Mouse (Mus musculus): ENCODE measurements at regions not wholly inside any gene's neighbourhood (a gene's known extent, or its start where the extent isn't known, plus 50 kb on each side); places are given as distances from the start of the nearest gene placed in this dataset.

DNA sequence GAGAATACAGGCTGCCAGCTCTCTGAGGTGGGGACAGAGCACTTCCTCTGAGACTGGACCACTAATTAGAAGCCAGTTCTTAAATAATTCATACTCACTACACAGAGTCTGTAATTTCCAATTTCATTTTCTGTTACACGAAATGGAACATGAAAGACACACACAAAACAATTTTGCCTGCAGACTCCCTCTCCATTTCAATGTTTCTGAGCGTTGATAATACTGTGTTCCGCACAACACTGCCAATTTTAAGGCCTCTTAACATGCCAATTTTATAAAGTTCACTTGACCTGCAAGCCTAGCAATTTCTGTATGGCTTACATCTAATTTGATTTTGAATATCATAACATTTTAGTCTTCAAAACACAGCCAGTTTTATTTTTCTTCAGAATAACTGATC is 412.5 kb upstream of the Intu start:
- Histone ChIP-seq H3K4me2 (ENCODE audit: insufficient read depth, low read depth, poor library complexity, severe bottlenecking) (no peak overlapping the region), H3K4me1 (ENCODE audit: control insufficient read depth in 1 of 2, insufficient read depth in 2 of 2) (peaks cover 11 to 39% of the 10 kb centered on the region in 2 experiments), H3K27me3 (replicated peaks) (no peaks in the 10 kb centered on the region), H3K4me3 (replicated peaks in 1 of 3; ENCODE audit: low read depth in 2 of 3, low read length in 2 of 3, poor library complexity in 1 of 3) (no peak overlapping the region), H3K9me3 (replicated peaks; ENCODE audit: low read length) (no peaks in the 10 kb centered on the region), H3K36me3 (replicated peaks in 1 of 2; ENCODE audit: control insufficient read depth in 1 of 2, insufficient read depth in 1 of 2, low read length in 1 of 2) (no peaks in the 10 kb centered on the region), H3K79me2 (replicated peaks; ENCODE audit: control insufficient read depth, extremely low read depth, insufficient read depth, poor library complexity, severe bottlenecking) (no peaks in the 10 kb centered on the region), H3K27ac (ENCODE audit: insufficient read depth, low read depth) (no peak overlapping the region), H3K9ac (ENCODE audit: insufficient read depth, low read depth) (no peak overlapping the region)
- no peak for DNase-seq (ENCODE audit: extremely low read depth)
- TF ChIP-seq CTCF (conservative IDR thresholded peaks at IDR 0.05 in 1 of 2, IDR thresholded peaks at IDR 0.05 in 1 of 2; ENCODE audit: low read depth in 2 of 2, low read length in 2 of 2): no peak
- TF ChIP-seq USF2 (conservative IDR thresholded peaks at IDR 0.05; ENCODE audit: low read depth, low read length): no peak
- TF ChIP-seq CHD2 (IDR thresholded peaks at IDR 0.05; ENCODE audit: low read length): no peak
- TF ChIP-seq MAX (IDR thresholded peaks at IDR 0.05; ENCODE audit: low read length): no peak
- no peak for TF ChIP-seq GABPA (IDR thresholded peaks at IDR 0.05; ENCODE audit: insufficient replicate concordance, low read depth, low read length)
- TF ChIP-seq HCFC1 (IDR thresholded peaks at IDR 0.05; ENCODE audit: low read depth, low read length): no peak
- no peak for TF ChIP-seq RAD21 (IDR thresholded peaks at IDR 0.05; ENCODE audit: low read depth, low read length)
- TF ChIP-seq ELF1 (IDR thresholded peaks at IDR 0.05; ENCODE audit: low read depth, low read length): no peak
- TF ChIP-seq UBTF (IDR thresholded peaks at IDR 0.05; ENCODE audit: low read depth, low read length): no peak
- no peak for TF ChIP-seq ZNF384 (IDR thresholded peaks at IDR 0.05; ENCODE audit: low read depth, low read length)
- TF ChIP-seq POLR2AphosphoS2 (IDR thresholded peaks at IDR 0.05; ENCODE audit: low read depth, low read length): no peak
- no peak for TF ChIP-seq TCF12 (IDR thresholded peaks at IDR 0.05; ENCODE audit: low read depth, low read length)
- TF ChIP-seq USF1 (IDR thresholded peaks at IDR 0.05; ENCODE audit: low read depth, low read length): no peak
- no peak for TF ChIP-seq MEF2A (IDR thresholded peaks at IDR 0.05; ENCODE audit: borderline replicate concordance, low read depth, low read length)
- TF ChIP-seq CHD1 (IDR thresholded peaks at IDR 0.05; ENCODE audit: low read depth, low read length): no peak
- dilution Hi-C loops (cut with MboI; ENCODE audit: extremely low pct_ligation_motif_present, extremely low pct_unique_long_range_greater_than_20kb, low sequenced_read_pairs) (no loop called here), in situ Hi-C loops (cut with MboI; ENCODE audit: low pct_ligation_motif_present, low pct_unique_long_range_greater_than_20kb, low sequenced_read_pairs) (no loop called here)

DNA sequence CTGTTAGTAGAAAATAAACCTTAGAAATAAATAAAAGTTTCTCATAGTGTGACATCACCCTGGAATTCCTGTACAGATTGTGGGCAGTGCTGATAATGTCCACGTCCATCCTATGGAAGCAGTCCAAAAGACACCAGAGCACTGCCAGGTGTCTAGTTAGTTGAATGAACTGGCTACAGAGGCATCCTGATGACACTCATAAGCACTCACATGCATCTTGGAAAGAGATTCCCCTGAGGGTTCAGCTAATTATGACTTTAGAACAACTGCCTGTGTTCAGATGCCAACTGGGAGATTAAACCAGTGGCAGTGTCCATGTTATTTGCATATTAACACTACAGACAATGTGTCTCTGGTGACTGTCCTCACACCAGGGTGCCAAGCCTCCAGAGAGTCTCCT is 411.6 kb upstream of the Intu start:
- in situ Hi-C loops (cut with MboI; ENCODE audit: low pct_ligation_motif_present, low pct_unique_long_range_greater_than_20kb, low sequenced_read_pairs): no loop called here

More for the DNA sequence above, 411.6 kb upstream of the Intu start:
- dilution Hi-C loops (cut with MboI; ENCODE audit: extremely low pct_ligation_motif_present, extremely low pct_unique_long_range_greater_than_20kb, low sequenced_read_pairs): no loop called here
- Histone ChIP-seq H3K9me3 (replicated peaks; ENCODE audit: low read length) (no peaks in the 10 kb centered on the region), H3K36me3 (replicated peaks in 1 of 2; ENCODE audit: control insufficient read depth in 1 of 2, insufficient read depth in 1 of 2, low read length in 1 of 2) (no peaks in the 10 kb centered on the region), H3K9ac (ENCODE audit: insufficient read depth, low read depth) (no peak overlapping the region), H3K79me2 (replicated peaks; ENCODE audit: control insufficient read depth, extremely low read depth, insufficient read depth, poor library complexity, severe bottlenecking) (no peaks in the 10 kb centered on the region), H3K4me1 (ENCODE audit: control insufficient read depth in 1 of 2, insufficient read depth in 2 of 2) (peaks cover 11 to 36% of the 10 kb centered on the region in 2 experiments), H3K27me3 (replicated peaks) (no peaks in the 10 kb centered on the region), H3K27ac (ENCODE audit: insufficient read depth, low read depth) (no peak overlapping the region), H3K4me3 (replicated peaks in 1 of 3; ENCODE audit: low read depth in 2 of 3, low read length in 2 of 3, poor library complexity in 1 of 3) (no peak overlapping the region), H3K4me2 (ENCODE audit: insufficient read depth, low read depth, poor library complexity, severe bottlenecking) (no peak overlapping the region)
- DNase-seq (ENCODE audit: extremely low read depth): no peak
- TF ChIP-seq MAFK (IDR thresholded peaks at IDR 0.05; ENCODE audit: insufficient replicate concordance, low read length) (no peak), POLR2A (IDR thresholded peaks at IDR 0.05; ENCODE audit: low read depth, low read length) (no peak), USF1 (IDR thresholded peaks at IDR 0.05; ENCODE audit: low read depth, low read length) (no peak), GABPA (IDR thresholded peaks at IDR 0.05; ENCODE audit: insufficient replicate concordance, low read depth, low read length) (no peak), MYC (IDR thresholded peaks at IDR 0.05; ENCODE audit: low read depth, low read length) (no peak), SIN3A (IDR thresholded peaks at IDR 0.05; ENCODE audit: low read length) (no peak), E2F4 (IDR thresholded peaks at IDR 0.05; ENCODE audit: insufficient replicate concordance, low read depth, low read length) (no peak), PAX5 (IDR thresholded peaks at IDR 0.05; ENCODE audit: low read length) (no peak), ZMIZ1 (IDR thresholded peaks at IDR 0.05; ENCODE audit: low read depth, low read length) (no peak), RAD21 (IDR thresholded peaks at IDR 0.05; ENCODE audit: low read depth, low read length) (no peak), MAZ (IDR thresholded peaks at IDR 0.05; ENCODE audit: low read depth, low read length) (no peak), EP300 (IDR thresholded peaks at IDR 0.05; ENCODE audit: low read length) (no peak), JUN (IDR thresholded peaks at IDR 0.05; ENCODE audit: insufficient read depth, low read depth, low read length) (no peak), ELF1 (IDR thresholded peaks at IDR 0.05; ENCODE audit: low read depth, low read length) (no peak), BHLHE40 (IDR thresholded peaks at IDR 0.05; ENCODE audit: low read depth, low read length) (no peak), NRF1 (IDR thresholded peaks at IDR 0.05; ENCODE audit: low read depth, low read length) (no peak), CTCF (conservative IDR thresholded peaks at IDR 0.05 in 1 of 2, IDR thresholded peaks at IDR 0.05 in 1 of 2; ENCODE audit: low read depth in 2 of 2, low read length in 2 of 2) (no peak), UBTF (IDR thresholded peaks at IDR 0.05; ENCODE audit: low read depth, low read length) (no peak), CHD2 (IDR thresholded peaks at IDR 0.05; ENCODE audit: low read length) (no peak)
